In genomic region chr9:94482215-94482975, GRCm38 (mm10) we compare ENCODE assay signal across 7 mouse cellular contexts. TPM values are rescaled to one million over a fixed set of nuclear protein-coding genes. Genes with fewer than 3 reads are reported as not detected.
DNase-seq lines count a peak whose midpoint lies in the region; ATAC-seq lines count a peak whose summit lies in the region.

No protein-coding gene starts in this region.

- H3K4me2 ChIP-seq in limb, embryonic 15.5 days = no peak overlapping the region

- H3K4me1 ChIP-seq in limb, embryonic 15.5 days = 0 out of 2 replicates have a peak, but pooled peaks cover 6% of the 10 kb centered on the region

- H3K27me3 ChIP-seq in limb, embryonic 15.5 days = no peaks in the 10 kb centered on the region

- H3K9me3 ChIP-seq in limb, embryonic 15.5 days = no peaks in the 10 kb centered on the region

- ATAC-seq in limb, embryonic 15.5 days (ENCODE audit: insufficient number of reproducible peaks, low FRiP score, low TSS enrichment, low read depth) = peak; percentile 87

- no peaks in the 10 kb centered on the region for H3K36me3 ChIP-seq in limb, embryonic 15.5 days

- no peak overlapping the region for H3K9ac ChIP-seq in limb, embryonic 15.5 days

- peak; percentile 25 for DNase-seq in urinary bladder, postnatal 14 days (ENCODE audit: low spot score)
- no peak for DNase-seq in urinary bladder, adult 18-20 months (ENCODE audit: low spot score in 2 of 2)
- DNase-seq in cerebellum, postnatal 14 days = peak; percentile 89 to 93
- peak; percentile 96 for DNase-seq in gonadal fat pad, adult 2 months (ENCODE audit: low read depth)
- DNase-seq in right cerebral cortex, postnatal 25 days = peak; percentile 22
- no peak for DNase-seq in thymus, adult 18-20 months

- 46% methylated on average over 10 of the region's 10 CpGs for WGBS in limb, embryonic 15.5 days

- H3K27ac ChIP-seq in limb, embryonic 15.5 days = peak overlapping the region; percentile 17; the same call in 1 of the 2 replicates

- no peak overlapping the region for H3K4me3 ChIP-seq in limb, embryonic 15.5 days

RNA-seq across cellular contexts. Expression of gene 1190002N15Rik, which starts 55.5 kb away (rescaled TPM):
- 6.8 and 7.4 TPM in 2 replicates for polyA plus RNA-seq in gonadal fat pad, adult 2 months (2012; rRNA removed)
- polyA plus RNA-seq in limb, embryonic 15.5 days (2015; fragmentation: Nextera tagmentation; extraction: Ambion mirVana) = 20.1 and 23.6 TPM in 2 replicates

Comparison
In these comparisons a context has a peak if more than half of its experiments do, and no peak if none do; other contexts are left out.
1. DNase-seq: peak in urinary bladder, postnatal 14 days (single experiment), cerebellum, postnatal 14 days (2 of 2), gonadal fat pad, adult 2 months (single experiment) and right cerebral cortex, postnatal 25 days (single experiment); none in urinary bladder, adult 18-20 months (0 of 2) and thymus, adult 18-20 months (0 of 2).